Mouse (Mus musculus) forebrain, postnatal 0 days (tissue): Measurements from ENCODE around the gene E330021D16Rik. TPM values are rescaled to one million over a fixed set of nuclear protein-coding genes. Genes with fewer than 3 reads are reported as not detected.

Experiments used
- ATAC-seq: fragments of 200-750 bp; cut with Nextera tagmentation; 2 replicates; pipeline ENCODE4 v1.8.0; 2017; ENCODE audit warnings: mild to moderate bottlenecking, moderate library complexity
- DNase-seq: peaks from one replicate; pipeline ENCODE4 v3.0.0-alpha.2; 2015
- H3K27ac ChIP-seq: fragments of 300-500 bp; sonication (generic); 2 replicates; pipeline ENCODE4 v1.5.1; 2014; ENCODE audit warnings: low read depth, mild to moderate bottlenecking, antibody characterized with exemption, low read length, moderate library complexity, mixed read lengths
- H3K27me3 ChIP-seq: fragments of 300-500 bp; sonication (generic); 2 replicates; pipeline ENCODE4 v1.6.1; 2014; ENCODE audit warnings: mild to moderate bottlenecking, low read length, mixed read lengths; ENCODE audit not compliant: insufficient read depth
- H3K36me3 ChIP-seq: fragments of 300-500 bp; sonication (generic); 2 replicates; pipeline ENCODE4 v1.6.1; 2014; ENCODE audit warnings: mild to moderate bottlenecking, moderate library complexity; ENCODE audit not compliant: insufficient read depth
- H3K4me1 ChIP-seq: fragments of 300-500 bp; sonication (generic); 2 replicates; pipeline ENCODE4 v1.6.1; 2014; ENCODE audit warnings: antibody characterized with exemption; ENCODE audit not compliant: insufficient read depth
- H3K4me2 ChIP-seq: fragments of 300-500 bp; sonication (generic); 2 replicates; pipeline ENCODE4 v1.6.1; 2014; ENCODE audit warnings: low read depth, mild to moderate bottlenecking, moderate library complexity
- H3K4me3 ChIP-seq: fragments of 300-500 bp; sonication (generic); 2 replicates; pipeline ENCODE4 v1.5.1; 2014; ENCODE audit warnings: low read depth, low read length, mixed read lengths
- H3K9ac ChIP-seq: fragments of 300-500 bp; sonication (generic); 2 replicates; pipeline ENCODE4 v1.6.1; 2014; ENCODE audit warnings: mild to moderate bottlenecking
- H3K9me3 ChIP-seq: fragments of 300-500 bp; sonication (generic); 2 replicates; pipeline ENCODE4 v1.6.1; 2016; ENCODE audit warnings: low read length
- CTCF ChIP-seq: sonication (generic); IDR thresholded peaks from 2 replicates; pipeline ENCODE4 v1.5.1; 2016; ENCODE audit warnings: antibody characterized with exemption, control low read depth, low read depth
- WGBS: fragments of 180-500 bp; shearing (Covaris S2); extraction: QIAGEN DNeasy Blood & Tissue Kit; methylation state at CpG from one replicate; pipeline ENCODE4 v1.1.7; 2014; 5-methylcytosine and 5-hydroxymethylcytosine counted together
- polyA plus RNA-seq: library from polyadenylated mRNA; unstranded; fragments of >200 nt; fragmentation: Nextera tagmentation; extraction: Ambion mirVana; gene quantifications from 2 replicates; pipeline ENCODE4 v1.2.1, GENCODE M21; 2015
- total RNA-seq: library from RNA; depleted of rRNA; stranded (reverse); fragments of >200 nt; gene quantifications from 2 replicates; pipeline ENCODE4 v1.2.3, GENCODE M21; 2014

Gene E330021D16Rik
- total and polyA plus RNA-seq, 2 experiments from 2014 or later: 0.29 TPM; not detected in 1

DNA sequence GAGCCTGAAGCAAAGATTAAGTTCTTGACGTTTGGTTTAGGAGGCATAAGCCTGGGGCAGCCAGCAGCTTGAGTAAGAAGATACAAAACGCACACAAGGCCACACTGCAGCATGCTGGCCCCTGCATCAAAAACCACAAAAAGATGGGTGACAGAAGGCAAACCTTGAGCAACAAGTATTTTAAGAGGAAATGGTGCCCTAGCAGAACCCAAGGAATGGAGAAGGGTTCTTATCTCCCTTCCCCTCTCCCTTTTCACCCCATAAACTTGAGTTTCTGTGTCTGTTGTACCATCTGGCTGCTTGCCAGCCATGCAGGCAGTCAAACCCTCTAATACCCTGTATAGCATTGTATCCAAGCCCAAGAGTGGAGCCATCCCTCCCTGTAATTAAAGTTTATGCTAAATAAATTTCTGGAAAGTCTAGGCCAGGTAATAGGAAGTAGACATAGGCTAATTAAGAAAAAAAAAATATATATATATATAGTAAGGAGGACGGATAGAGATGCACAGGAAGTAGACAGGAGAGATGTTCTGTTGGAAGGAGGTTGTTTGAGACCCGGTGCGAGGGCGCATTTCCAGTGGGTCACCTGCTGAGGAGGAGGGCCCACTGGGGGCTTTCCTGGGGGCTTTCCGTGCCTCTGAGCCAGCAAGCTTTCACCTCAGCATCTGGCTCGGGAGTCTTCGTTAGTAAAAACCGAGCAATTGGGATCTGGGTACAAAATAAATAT, 16.0 kb upstream of the E330021D16Rik start:
- DNase-seq (no peak), ATAC-seq (no peak)
- Histone ChIP-seq H3K36me3 (no peaks in the 10 kb centered on the region), H3K9ac (no peak overlapping the region), H3K27me3 (no peaks in the 10 kb centered on the region), H3K27ac (no peak overlapping the region), H3K4me1 (no peaks in the 10 kb centered on the region), H3K9me3 (no peaks in the 10 kb centered on the region), H3K4me2 (no peak overlapping the region), H3K4me3 (no peak overlapping the region)
- 56% methylated on average over 10 of the region's 10 CpGs for WGBS
- TF ChIP-seq CTCF: no peak

- H3K4me3 ChIP-seq: no peak overlapping the region
- H3K27me3 ChIP-seq: no peaks in the 10 kb centered on the region
- H3K4me2 ChIP-seq: no peak overlapping the region
- H3K27ac ChIP-seq: no peak overlapping the region
- DNase-seq (no peak), ATAC-seq (no peak)
- no peaks in the 10 kb centered on the region for H3K4me1 ChIP-seq
- H3K9me3 ChIP-seq: no peaks in the 10 kb centered on the region
- no peak for TF ChIP-seq CTCF
- no peak overlapping the region for H3K9ac ChIP-seq
- WGBS: 63% methylated on average over 4 of the region's 4 CpGs
- H3K36me3 ChIP-seq: no peaks in the 10 kb centered on the region
These were observed 14.1 kb upstream of the E330021D16Rik start for GRCm38 (mm10) chr6:136429441-136429840.

GRCm38 (mm10) chr6:136428412-136428811, 13.0 kb upstream of the E330021D16Rik start:
- DNase-seq (no peak), ATAC-seq (no peak)
- Histone ChIP-seq H3K4me1 (no peaks in the 10 kb centered on the region), H3K4me3 (no peak overlapping the region), H3K9ac (no peak overlapping the region), H3K27ac (no peak overlapping the region), H3K4me2 (no peak overlapping the region), H3K27me3 (no peaks in the 10 kb centered on the region), H3K9me3 (no peaks in the 10 kb centered on the region), H3K36me3 (no peaks in the 10 kb centered on the region)
- WGBS: 86% methylated on average over 5 of the region's 5 CpGs
- TF ChIP-seq CTCF: no peak

GRCm38 (mm10) chr6:136427240-136427639, 11.9 kb upstream of the E330021D16Rik start:
- H3K4me3 ChIP-seq: no peak overlapping the region
- H3K27ac ChIP-seq: no peak overlapping the region
- WGBS: 88% methylated on average over 6 of the region's 6 CpGs
- H3K27me3 ChIP-seq: no peaks in the 10 kb centered on the region
- TF ChIP-seq CTCF: no peak
- no peaks in the 10 kb centered on the region for H3K9me3 ChIP-seq
- H3K4me2 ChIP-seq: no peak overlapping the region
- H3K36me3 ChIP-seq: no peaks in the 10 kb centered on the region
- H3K9ac ChIP-seq: no peak overlapping the region
- H3K4me1 ChIP-seq: no peaks in the 10 kb centered on the region
- no peak for DNase-seq
- no peak for ATAC-seq

DNA sequence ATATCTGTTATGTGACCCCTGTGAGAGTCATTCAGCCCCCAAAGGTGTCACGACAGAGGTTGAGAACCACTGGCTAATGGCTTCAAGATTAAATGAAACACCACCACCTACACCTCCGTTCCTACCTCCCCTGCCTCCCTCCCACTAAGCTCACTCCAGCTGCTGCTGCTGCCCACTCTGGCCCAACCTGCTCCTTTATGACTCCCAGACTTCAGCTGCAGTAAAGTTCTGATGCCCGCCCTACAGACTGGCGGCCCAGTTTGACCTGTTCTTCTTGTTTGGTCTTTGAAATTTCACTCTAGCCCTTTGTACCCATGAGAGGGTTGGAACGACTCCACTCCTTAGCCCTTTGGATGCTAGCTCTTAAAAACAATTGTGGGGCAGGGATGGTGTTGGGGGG, 10.6 kb upstream of the E330021D16Rik start:
- no peaks in the 10 kb centered on the region for H3K36me3 ChIP-seq
- H3K9ac ChIP-seq: no peak overlapping the region
- 87% methylated on average over 5 of the region's 5 CpGs for WGBS
- DNase-seq (no peak), ATAC-seq (no peak)
- H3K4me2 ChIP-seq: no peak overlapping the region
- no peaks in the 10 kb centered on the region for H3K9me3 ChIP-seq
- no peak overlapping the region for H3K27ac ChIP-seq
- no peak overlapping the region for H3K4me3 ChIP-seq
- H3K4me1 ChIP-seq: no peaks in the 10 kb centered on the region
- no peaks in the 10 kb centered on the region for H3K27me3 ChIP-seq
- no peak for TF ChIP-seq CTCF

DNA sequence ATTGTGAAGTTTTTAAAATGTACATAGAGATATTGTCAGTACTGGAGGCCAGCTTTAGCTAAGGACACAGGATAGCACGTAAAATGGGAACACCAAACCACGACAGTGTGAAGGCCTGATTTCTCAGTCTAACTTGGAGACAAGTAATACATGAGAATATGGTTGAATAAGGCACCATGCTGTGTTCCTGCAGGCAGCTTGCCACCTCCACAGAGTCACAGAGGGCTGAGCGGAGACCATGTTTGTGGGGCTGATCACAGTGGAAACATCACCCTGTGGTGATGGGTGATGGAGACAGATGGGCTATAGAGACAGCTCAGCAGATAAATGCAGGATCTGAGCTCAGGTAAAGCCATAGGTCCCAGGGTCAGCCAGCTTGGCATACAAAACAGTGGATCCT, 8.8 kb upstream of the E330021D16Rik start:
- H3K27ac ChIP-seq: no peak overlapping the region
- DNase-seq: no peak
- no peak overlapping the region for H3K9ac ChIP-seq
- no peaks in the 10 kb centered on the region for H3K4me1 ChIP-seq
- ATAC-seq: no peak
- no peaks in the 10 kb centered on the region for H3K9me3 ChIP-seq
- TF ChIP-seq CTCF: no peak
- H3K27me3 ChIP-seq: no peaks in the 10 kb centered on the region
- H3K4me2 ChIP-seq: no peak overlapping the region
- H3K36me3 ChIP-seq: no peaks in the 10 kb centered on the region
- H3K4me3 ChIP-seq: no peak overlapping the region
- WGBS: 82% methylated on average over 3 of the region's 3 CpGs

DNA sequence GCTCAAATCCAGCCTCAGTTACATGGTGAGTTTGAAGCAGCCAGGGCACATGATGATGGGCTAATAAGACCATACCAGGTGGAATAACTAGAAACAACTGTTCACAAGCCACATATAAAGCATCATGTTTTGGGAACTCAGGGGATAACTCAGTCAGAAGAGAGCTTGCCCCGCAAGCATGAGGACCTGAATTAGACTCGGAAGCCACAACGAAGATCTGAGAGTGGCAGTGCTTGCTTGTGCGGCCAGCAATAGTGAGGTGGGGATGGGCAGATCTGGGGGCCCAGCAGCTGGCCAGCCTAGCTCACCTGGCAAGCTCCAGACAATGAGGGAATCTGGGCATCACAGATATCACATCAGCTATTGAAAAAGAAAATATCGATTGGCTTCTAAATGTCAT, 7.8 kb upstream of the E330021D16Rik start:
- Histone ChIP-seq H3K9me3 (no peaks in the 10 kb centered on the region), H3K4me3 (no peak overlapping the region), H3K9ac (no peak overlapping the region), H3K27me3 (no peaks in the 10 kb centered on the region), H3K27ac (no peak overlapping the region), H3K4me1 (no peaks in the 10 kb centered on the region), H3K4me2 (no peak overlapping the region), H3K36me3 (no peaks in the 10 kb centered on the region)
- 94% methylated on average over 5 of the region's 5 CpGs for WGBS
- no peak for DNase-seq
- ATAC-seq: no peak
- TF ChIP-seq CTCF: no peak
